Mouse (Mus musculus) brain, adult 10 weeks (tissue): Measurements from ENCODE around the gene Top2b. TPM values are rescaled to one million over a fixed set of nuclear protein-coding genes. Genes with fewer than 3 reads are reported as not detected.

Experiments used
- polyA plus RNA-seq: library from polyadenylated mRNA; stranded (reverse); fragments of 350-450 nt; fragmentation: Illumina TruSeq; extraction: RNeasy Lipid Tissue Mini Kit (QIAGEN cat#74804); gene quantifications from one replicate; pipeline ENCODE4 v1.2.3, GENCODE M21; 2015; ENCODE audit warnings: low read depth, low replicate concordance

Top2b gene
- polyA plus RNA-seq: 40.4 TPM

DNA sequence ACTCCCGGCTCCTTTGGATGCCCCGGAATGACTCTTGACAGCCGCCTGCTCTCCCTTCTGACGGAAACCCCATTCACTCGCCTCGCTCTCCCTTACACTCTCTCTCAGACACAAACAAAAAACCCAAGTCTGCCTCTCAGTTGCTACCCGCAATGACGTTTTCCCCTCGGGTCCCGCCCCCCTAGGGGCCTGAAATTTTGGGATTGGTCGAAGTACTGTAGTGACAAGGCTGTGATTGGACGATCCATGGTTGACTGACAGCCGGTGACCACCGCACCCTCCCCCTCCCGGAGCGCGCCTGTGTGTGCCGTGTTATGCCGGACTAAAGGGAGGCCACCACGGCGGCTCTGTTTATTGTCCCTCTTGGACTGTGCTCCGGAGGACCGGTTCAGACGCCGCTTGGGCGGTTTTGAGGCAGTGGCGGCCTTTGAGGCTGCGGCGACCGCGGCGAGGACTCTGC is at the start of gene Top2b:
Gene Top2b, plus strand, starts transcription at position 302 of the 460 bp plus-strand sequence.

Other genes with a start within 250 kb of the Top2b start
- gene Ngly1, start 115.9 kb upstream of the Top2b start, polyA plus RNA-seq: 26.1 TPM
- 9.4 TPM for gene Oxsm, start 115.4 kb upstream of the Top2b start, polyA plus RNA-seq